Mouse (Mus musculus): ENCODE results near the gene B4galnt4. TPM values are rescaled to one million over a fixed set of nuclear protein-coding genes. Genes with fewer than 3 reads are reported as not detected.

B4galnt4 gene
- polyA plus RNA-seq, 1 experiment: 0.46 TPM

DNA sequence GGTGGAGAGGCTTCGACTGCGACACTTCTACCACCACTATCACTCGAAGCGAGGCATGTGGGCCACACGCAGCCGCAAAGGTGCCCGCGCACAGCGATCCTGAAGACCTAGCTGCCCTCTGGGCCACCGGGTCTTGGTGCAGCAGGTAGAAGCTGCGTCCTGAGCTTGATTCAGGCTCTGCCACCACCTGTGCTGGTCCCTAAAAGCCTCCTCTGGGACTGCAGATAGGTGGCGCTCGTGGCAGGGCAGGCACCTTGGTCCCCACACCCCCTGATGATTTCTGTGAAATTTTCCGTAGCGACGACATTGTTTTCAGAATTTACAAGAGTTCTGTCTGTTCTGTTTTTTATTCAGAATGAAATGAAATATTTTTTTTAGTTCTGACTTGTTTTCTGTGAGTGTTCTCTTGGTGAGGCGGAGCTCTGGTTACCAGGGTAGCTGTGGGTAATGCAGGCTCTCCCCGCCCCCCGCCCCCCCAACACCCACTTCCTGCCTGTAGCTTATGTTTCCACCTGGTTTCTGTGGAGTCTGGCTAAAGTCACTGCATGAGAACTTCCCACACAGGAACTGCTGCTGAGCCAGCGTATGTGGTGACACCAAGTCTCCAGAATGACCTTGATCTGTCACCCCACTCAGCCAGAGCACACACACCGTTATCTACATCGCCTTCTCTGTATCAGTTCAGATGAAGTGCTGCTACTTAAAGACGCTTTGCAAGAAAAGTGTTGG lies 11.3 kb downstream of the B4galnt4 start:
- Histone ChIP-seq H3K27me3 (ENCODE audit: control insufficient read depth, insufficient read depth, insufficient read length) (no peaks in the 10 kb centered on the region), H3K4me2 (ENCODE audit: low read depth) (no peak overlapping the region), H3K4me3 (no peak overlapping the region)

DNA sequence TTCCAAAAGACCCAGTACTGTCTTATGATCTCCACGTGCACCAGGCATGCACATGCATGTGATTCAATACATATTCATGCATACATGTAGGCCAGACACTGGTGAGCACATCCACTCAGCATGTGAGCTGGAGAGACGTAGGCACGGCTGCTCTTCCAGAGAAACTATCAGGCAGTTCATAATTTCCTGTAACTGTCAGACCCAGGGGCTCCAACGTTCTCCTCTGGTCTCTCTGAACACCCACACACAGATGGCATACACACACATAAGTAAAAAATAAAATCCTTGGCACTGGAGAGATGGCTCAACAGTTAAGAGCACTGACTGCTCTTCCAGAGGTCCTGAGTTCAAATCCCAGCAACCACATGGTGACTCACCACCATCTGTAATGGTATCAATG lies 12.9 kb downstream of the B4galnt4 start:
- Histone ChIP-seq H3K27me3 (ENCODE audit: control insufficient read depth, insufficient read depth, insufficient read length) (no peaks in the 10 kb centered on the region), H3ac (ENCODE audit: control insufficient read depth, insufficient read length) (no peak overlapping the region), H3K79me2 (ENCODE audit: control insufficient read depth, insufficient read depth) (no peaks in the 10 kb centered on the region), H3K4me3 (no peak overlapping the region), H3K4me2 (ENCODE audit: low read depth) (no peak overlapping the region), H3K36me3 (ENCODE audit: control insufficient read depth, insufficient read depth) (no peaks in the 10 kb centered on the region)
- no peak for TF ChIP-seq MYOD1 (IDR thresholded peaks at IDR 0.05; ENCODE audit: control insufficient read depth in 1 of 3, insufficient read length in 2 of 3, low read depth in 2 of 3)
- TF ChIP-seq E2F4 (IDR thresholded peaks at IDR 0.05; ENCODE audit: insufficient read depth): no peak
- TF ChIP-seq SRF (IDR thresholded peaks at IDR 0.05; ENCODE audit: control insufficient read depth, insufficient read length, low read depth): no peak

More for the DNA sequence above, 11.3 kb downstream of the B4galnt4 start:
- TF ChIP-seq MYOD1 (IDR thresholded peaks at IDR 0.05; ENCODE audit: control insufficient read depth in 1 of 3, insufficient read length in 2 of 3, low read depth in 2 of 3) (no peak), MAX (IDR thresholded peaks at IDR 0.05; ENCODE audit: low read depth) (no peak), MYOG (IDR thresholded peaks at IDR 0.05; ENCODE audit: control insufficient read depth in 1 of 3, insufficient read depth in 1 of 3, insufficient read length in 2 of 3, low read depth in 2 of 3) (no peak), POLR2AphosphoS2 (IDR thresholded peaks at IDR 0.05; ENCODE audit: insufficient read length, low read depth) (no peak), TCF3 (IDR thresholded peaks at IDR 0.05; ENCODE audit: insufficient read length, low read depth) (no peak), REST (IDR thresholded peaks at IDR 0.05; ENCODE audit: insufficient read depth, insufficient read length) (no peak), CEBPB (IDR thresholded peaks at IDR 0.05; ENCODE audit: insufficient read depth, poor library complexity, severe bottlenecking) (no peak), POLR2A (IDR thresholded peaks at IDR 0.05; ENCODE audit: insufficient read length, low read depth) (no peak), SRF (IDR thresholded peaks at IDR 0.05; ENCODE audit: control insufficient read depth, insufficient read length, low read depth) (no peak)
- no peaks in the 10 kb centered on the region for H3K79me2 ChIP-seq (ENCODE audit: control insufficient read depth, insufficient read depth)
- H3K36me3 ChIP-seq (ENCODE audit: control insufficient read depth, insufficient read depth): no peaks in the 10 kb centered on the region
- H3ac ChIP-seq (ENCODE audit: control insufficient read depth, insufficient read length): no peak overlapping the region

- H3K36me3 ChIP-seq (ENCODE audit: control insufficient read depth, insufficient read depth): no peaks in the 10 kb centered on the region
- H3ac ChIP-seq (ENCODE audit: control insufficient read depth, insufficient read length): no peak within 1 kb of the TSS
- no peaks in the 10 kb centered on the region for H3K27me3 ChIP-seq (ENCODE audit: control insufficient read depth, insufficient read depth, insufficient read length)
- no peaks in the 10 kb centered on the region for H3K79me2 ChIP-seq (ENCODE audit: control insufficient read depth, insufficient read depth)
- no peak within 1 kb of the TSS for H3K4me3 ChIP-seq
- no peak within 1 kb of the TSS for H3K4me2 ChIP-seq (ENCODE audit: low read depth)
- TF ChIP-seq USF1 (IDR thresholded peaks at IDR 0.05; ENCODE audit: low read depth) (no peak), POLR2AphosphoS2 (IDR thresholded peaks at IDR 0.05; ENCODE audit: insufficient read length, low read depth) (no peak), E2F4 (IDR thresholded peaks at IDR 0.05; ENCODE audit: insufficient read depth) (no peak), SRF (IDR thresholded peaks at IDR 0.05; ENCODE audit: control insufficient read depth, insufficient read length, low read depth) (no peak), MYOG (IDR thresholded peaks at IDR 0.05; ENCODE audit: control insufficient read depth in 1 of 3, insufficient read depth in 1 of 3, insufficient read length in 2 of 3, low read depth in 2 of 3) (no peak), TCF12 (IDR thresholded peaks at IDR 0.05; ENCODE audit: insufficient read depth, poor library complexity, severe bottlenecking) (no peak), MAX (IDR thresholded peaks at IDR 0.05; ENCODE audit: low read depth) (no peak), POLR2A (IDR thresholded peaks at IDR 0.05; ENCODE audit: insufficient read length, low read depth) (no peak), CEBPB (IDR thresholded peaks at IDR 0.05; ENCODE audit: insufficient read depth, poor library complexity, severe bottlenecking) (no peak), MYOD1 (IDR thresholded peaks at IDR 0.05; ENCODE audit: control insufficient read depth in 1 of 3, insufficient read length in 2 of 3, low read depth in 2 of 3) (no peak), TCF3 (IDR thresholded peaks at IDR 0.05; ENCODE audit: insufficient read length, low read depth) (no peak), REST (IDR thresholded peaks at IDR 0.05; ENCODE audit: insufficient read depth, insufficient read length) (no peak)
These were observed 16.9 kb downstream of the B4galnt4 start, which contains the start of gene Pkp3 for GRCm38 (mm10) chr7:141077841-141078240. Gene Pkp3, plus strand, starts transcription at chr7:141078218.

- Histone ChIP-seq H3K36me3 (ENCODE audit: control insufficient read depth, insufficient read depth) (no peaks in the 10 kb centered on the region), H3K79me2 (ENCODE audit: control insufficient read depth, insufficient read depth) (no peaks in the 10 kb centered on the region), H3K4me2 (ENCODE audit: low read depth) (no peak overlapping the region), H3K27me3 (ENCODE audit: control insufficient read depth, insufficient read depth, insufficient read length) (no peaks in the 10 kb centered on the region), H3K4me3 (no peak overlapping the region), H3ac (ENCODE audit: control insufficient read depth, insufficient read length) (no peak overlapping the region)
- TF ChIP-seq CEBPB (IDR thresholded peaks at IDR 0.05; ENCODE audit: insufficient read depth, poor library complexity, severe bottlenecking): no peak
- TF ChIP-seq TCF3 (IDR thresholded peaks at IDR 0.05; ENCODE audit: insufficient read length, low read depth): no peak
- no peak for TF ChIP-seq USF1 (IDR thresholded peaks at IDR 0.05; ENCODE audit: low read depth)
- TF ChIP-seq SRF (IDR thresholded peaks at IDR 0.05; ENCODE audit: control insufficient read depth, insufficient read length, low read depth): no peak
- no peak for TF ChIP-seq TCF12 (IDR thresholded peaks at IDR 0.05; ENCODE audit: insufficient read depth, poor library complexity, severe bottlenecking)
- no peak for TF ChIP-seq MAX (IDR thresholded peaks at IDR 0.05; ENCODE audit: low read depth)
- TF ChIP-seq POLR2A (IDR thresholded peaks at IDR 0.05; ENCODE audit: insufficient read length, low read depth): no peak
- TF ChIP-seq MYOG (IDR thresholded peaks at IDR 0.05; ENCODE audit: control insufficient read depth in 1 of 3, insufficient read depth in 1 of 3, insufficient read length in 2 of 3, low read depth in 2 of 3): no peak
These were observed 18.0 kb downstream of the B4galnt4 start for GRCm38 (mm10) chr7:141078876-141079275.
